Mouse (Mus musculus): Measurements from ENCODE around the gene Akap7. TPM values are rescaled to one million over a fixed set of nuclear protein-coding genes. Genes with fewer than 3 reads are reported as not detected.

Akap7 gene
- polyA plus RNA-seq, 1 experiment from 2014 or later = 42.0 TPM

- Histone ChIP-seq H3K4me1 (ENCODE audit: control insufficient read depth in 2 of 2, insufficient read depth in 2 of 2, low read length in 2 of 2) (peaks cover 9 to 15% of the 10 kb centered on the region in 2 experiments), H3K9me3 (ENCODE audit: control insufficient read depth, low read length) (no peaks in the 10 kb centered on the region), H3K9ac (ENCODE audit: low read length) (peak overlapping the region; percentile 83; the same call in 1 of the 2 replicates), H3K4me2 (ENCODE audit: low read length) (peak overlapping the region; percentile 62), H3K4me3 (ENCODE audit: control insufficient read depth in 1 of 2, insufficient read depth in 1 of 2, low read depth in 1 of 2, low read length in 2 of 2) (peak overlapping the region; percentile 30 to 62), H3K36me3 (ENCODE audit: control insufficient read depth, insufficient read depth, low read length) (no peaks in the 10 kb centered on the region), H3K27me3 (ENCODE audit: control insufficient read depth, insufficient read depth, low read length) (no peaks in the 10 kb centered on the region), H3K27ac (replicated peaks in 1 of 2; ENCODE audit: control insufficient read depth in 1 of 2, insufficient read depth in 1 of 2, low read depth in 2 of 2, low read length in 2 of 2) (peak overlapping the region; percentile 76 to 94)
- WGBS = 51% methylated on average over 4 of the region's 4 CpGs
- no peak for ATAC-seq (ENCODE audit: insufficient number of reproducible peaks, insufficient read depth, low FRiP score, low read depth)
Measured at GRCm38 (mm10) chr10:25298264-25298671, 9.4 kb downstream of the Akap7 start.

GRCm38 (mm10) chr10:25297666-25298263, 9.9 kb downstream of the Akap7 start:
- H3K9ac ChIP-seq (ENCODE audit: low read length) = peak overlapping the region; percentile 83
- no peak for ATAC-seq (ENCODE audit: insufficient number of reproducible peaks, insufficient read depth, low FRiP score, low read depth)
- H3K27me3 ChIP-seq (ENCODE audit: control insufficient read depth, insufficient read depth, low read length) = no peaks in the 10 kb centered on the region
- peaks cover 9 to 15% of the 10 kb centered on the region in 2 experiments for H3K4me1 ChIP-seq (ENCODE audit: control insufficient read depth in 2 of 2, insufficient read depth in 2 of 2, low read length in 2 of 2)
- WGBS = 12% methylated on average over 12 of the region's 12 CpGs
- peak overlapping the region; percentile 62 for H3K4me2 ChIP-seq (ENCODE audit: low read length)
- no peaks in the 10 kb centered on the region for H3K36me3 ChIP-seq (ENCODE audit: control insufficient read depth, insufficient read depth, low read length)
- peak overlapping the region; percentile 76 to 94 for H3K27ac ChIP-seq (replicated peaks in 1 of 2; ENCODE audit: control insufficient read depth in 1 of 2, insufficient read depth in 1 of 2, low read depth in 2 of 2, low read length in 2 of 2)
- peak overlapping the region; percentile 30 to 62 for H3K4me3 ChIP-seq (ENCODE audit: control insufficient read depth in 1 of 2, insufficient read depth in 1 of 2, low read depth in 1 of 2, low read length in 2 of 2)
- H3K9me3 ChIP-seq (ENCODE audit: control insufficient read depth, low read length) = no peaks in the 10 kb centered on the region

- ATAC-seq (ENCODE audit: insufficient number of reproducible peaks, insufficient read depth, low FRiP score, low read depth) = peak; percentile 95
- Histone ChIP-seq H3K9me3 (ENCODE audit: control insufficient read depth, low read length) (no peaks in the 10 kb centered on the region), H3K4me1 (ENCODE audit: control insufficient read depth in 2 of 2, insufficient read depth in 2 of 2, low read length in 2 of 2) (peaks cover 9 to 15% of the 10 kb centered on the region in 2 experiments), H3K4me2 (ENCODE audit: low read length) (peak overlapping the region; percentile 62), H3K9ac (ENCODE audit: low read length) (peak overlapping the region; percentile 83), H3K36me3 (ENCODE audit: control insufficient read depth, insufficient read depth, low read length) (no peaks in the 10 kb centered on the region), H3K27me3 (ENCODE audit: control insufficient read depth, insufficient read depth, low read length) (no peaks in the 10 kb centered on the region), H3K27ac (replicated peaks in 1 of 2; ENCODE audit: control insufficient read depth in 1 of 2, insufficient read depth in 1 of 2, low read depth in 2 of 2, low read length in 2 of 2) (peak overlapping the region; percentile 80 to 94), H3K4me3 (ENCODE audit: control insufficient read depth in 1 of 2, insufficient read depth in 1 of 2, low read depth in 1 of 2, low read length in 2 of 2) (peak overlapping the region; percentile 62 to 84)
- WGBS = under 1% methylated on average over 63 of the region's 81 CpGs
Measured at GRCm38 (mm10) chr10:25296657-25297369, 10.9 kb downstream of the Akap7 start.

- peak overlapping the region; percentile 62 to 84 for H3K4me3 ChIP-seq (ENCODE audit: control insufficient read depth in 1 of 2, insufficient read depth in 1 of 2, low read depth in 1 of 2, low read length in 2 of 2)
- ATAC-seq (ENCODE audit: insufficient number of reproducible peaks, insufficient read depth, low FRiP score, low read depth) = no peak
- no peaks in the 10 kb centered on the region for H3K36me3 ChIP-seq (ENCODE audit: control insufficient read depth, insufficient read depth, low read length)
- WGBS = 37% methylated on average over 8 of the region's 8 CpGs
- peak overlapping the region; percentile 83 for H3K9ac ChIP-seq (ENCODE audit: low read length)
- H3K27ac ChIP-seq (replicated peaks in 1 of 2; ENCODE audit: control insufficient read depth in 1 of 2, insufficient read depth in 1 of 2, low read depth in 2 of 2, low read length in 2 of 2) = peak overlapping the region; percentile 80 to 94
- H3K27me3 ChIP-seq (ENCODE audit: control insufficient read depth, insufficient read depth, low read length) = no peaks in the 10 kb centered on the region
- H3K4me2 ChIP-seq (ENCODE audit: low read length) = peak overlapping the region; percentile 62
- no peaks in the 10 kb centered on the region for H3K9me3 ChIP-seq (ENCODE audit: control insufficient read depth, low read length)
- H3K4me1 ChIP-seq (ENCODE audit: control insufficient read depth in 2 of 2, insufficient read depth in 2 of 2, low read length in 2 of 2) = peaks cover 9 to 15% of the 10 kb centered on the region in 2 experiments
Measured at GRCm38 (mm10) chr10:25296286-25296656, 11.4 kb downstream of the Akap7 start.

GRCm38 (mm10) chr10:25295836-25296235, 11.8 kb downstream of the Akap7 start:
- Histone ChIP-seq H3K4me1 (ENCODE audit: control insufficient read depth in 2 of 2, insufficient read depth in 2 of 2, low read length in 2 of 2) (peaks cover 9 to 15% of the 10 kb centered on the region in 2 experiments), H3K36me3 (ENCODE audit: control insufficient read depth, insufficient read depth, low read length) (no peaks in the 10 kb centered on the region), H3K4me3 (ENCODE audit: control insufficient read depth in 1 of 2, insufficient read depth in 1 of 2, low read depth in 1 of 2, low read length in 2 of 2) (peak overlapping the region in 1 of 2 experiments; percentile 62; a peak in 1 of 4 replicates), H3K9me3 (ENCODE audit: control insufficient read depth, low read length) (no peaks in the 10 kb centered on the region), H3K4me2 (ENCODE audit: low read length) (peak overlapping the region; percentile 62; the same call in 1 of the 2 replicates), H3K9ac (ENCODE audit: low read length) (peak overlapping the region; percentile 83; the same call in 1 of the 2 replicates), H3K27me3 (ENCODE audit: control insufficient read depth, insufficient read depth, low read length) (no peaks in the 10 kb centered on the region), H3K27ac (replicated peaks in 1 of 2; ENCODE audit: control insufficient read depth in 1 of 2, insufficient read depth in 1 of 2, low read depth in 2 of 2, low read length in 2 of 2) (peak overlapping the region in 1 of 2 experiments; percentile 94; a peak in 1 of 4 replicates)
- 84% methylated on average over 9 of the region's 9 CpGs for WGBS
- ATAC-seq (ENCODE audit: insufficient number of reproducible peaks, insufficient read depth, low FRiP score, low read depth) = no peak

GRCm38 (mm10) chr10:25294999-25295398, 12.7 kb downstream of the Akap7 start:
- H3K27ac ChIP-seq (replicated peaks in 1 of 2; ENCODE audit: control insufficient read depth in 1 of 2, insufficient read depth in 1 of 2, low read depth in 2 of 2, low read length in 2 of 2) = no peak overlapping the region

GRCm38 (mm10) chr10:25293796-25294195, 13.9 kb downstream of the Akap7 start:
- Histone ChIP-seq H3K4me1 (ENCODE audit: control insufficient read depth in 2 of 2, insufficient read depth in 2 of 2, low read length in 2 of 2) (peaks cover 9 to 15% of the 10 kb centered on the region in 2 experiments), H3K27me3 (ENCODE audit: control insufficient read depth, insufficient read depth, low read length) (no peaks in the 10 kb centered on the region), H3K27ac (replicated peaks in 1 of 2; ENCODE audit: control insufficient read depth in 1 of 2, insufficient read depth in 1 of 2, low read depth in 2 of 2, low read length in 2 of 2) (no peak overlapping the region), H3K36me3 (ENCODE audit: control insufficient read depth, insufficient read depth, low read length) (peaks cover 7% of the 10 kb centered on the region; the same call in 1 of the 2 replicates), H3K4me2 (ENCODE audit: low read length) (no peak overlapping the region), H3K9ac (ENCODE audit: low read length) (no peak overlapping the region), H3K9me3 (ENCODE audit: control insufficient read depth, low read length) (no peaks in the 10 kb centered on the region), H3K4me3 (ENCODE audit: control insufficient read depth in 1 of 2, insufficient read depth in 1 of 2, low read depth in 1 of 2, low read length in 2 of 2) (no peak overlapping the region)
- ATAC-seq (ENCODE audit: insufficient number of reproducible peaks, insufficient read depth, low FRiP score, low read depth) = no peak
- 97% methylated on average over 3 of the region's 3 CpGs for WGBS

More at GRCm38 (mm10) chr10:25294999-25295398, 12.7 kb downstream of the Akap7 start:
- no peak for ATAC-seq (ENCODE audit: insufficient number of reproducible peaks, insufficient read depth, low FRiP score, low read depth)
- Histone ChIP-seq H3K27me3 (ENCODE audit: control insufficient read depth, insufficient read depth, low read length) (no peaks in the 10 kb centered on the region), H3K9me3 (ENCODE audit: control insufficient read depth, low read length) (no peaks in the 10 kb centered on the region), H3K4me1 (ENCODE audit: control insufficient read depth in 2 of 2, insufficient read depth in 2 of 2, low read length in 2 of 2) (peaks cover 9 to 15% of the 10 kb centered on the region in 2 experiments), H3K4me3 (ENCODE audit: control insufficient read depth in 1 of 2, insufficient read depth in 1 of 2, low read depth in 1 of 2, low read length in 2 of 2) (no peak overlapping the region), H3K9ac (ENCODE audit: low read length) (no peak overlapping the region), H3K36me3 (ENCODE audit: control insufficient read depth, insufficient read depth, low read length) (no peaks in the 10 kb centered on the region), H3K4me2 (ENCODE audit: low read length) (no peak overlapping the region)
- WGBS = 77% methylated on average over 7 of the region's 7 CpGs

All from heart, embryonic 14.5 days (tissue).